Mouse (Mus musculus): ENCODE measurements at regions not wholly inside any gene's neighbourhood (a gene's known extent, or its start where the extent isn't known, plus 50 kb on each side); places are given as distances from the start of the nearest gene placed in this dataset.

DNA sequence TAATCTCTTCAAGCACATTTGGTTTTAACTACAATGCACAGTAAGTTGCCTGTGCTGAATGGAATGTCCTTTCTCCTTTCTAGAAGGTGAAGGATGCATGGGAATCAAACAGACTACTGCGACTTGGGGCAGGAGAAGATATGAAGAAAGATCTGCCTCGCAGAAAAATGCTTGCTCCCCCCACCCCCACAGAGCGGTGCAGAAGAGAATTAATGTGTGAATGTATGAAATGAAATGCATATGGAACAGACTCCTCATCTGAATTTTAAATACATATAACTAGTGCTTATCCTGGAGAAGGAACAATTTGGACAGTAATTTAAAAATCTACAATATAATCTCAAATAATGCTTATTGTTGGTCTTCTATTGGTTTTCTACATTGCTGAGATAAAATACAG, 283.0 kb upstream of the Clnk start:
- Histone ChIP-seq H3K27me3 (replicated peaks) (no peaks in the 10 kb centered on the region), H3K4me1 (no peaks in the 10 kb centered on the region), H3K9me3 (no peaks in the 10 kb centered on the region), H3K36me3 (no peaks in the 10 kb centered on the region), H3K4me2 (no peak overlapping the region), H3K9ac (no peak overlapping the region), H3K4me3 (no peak overlapping the region), H3K27ac (replicated peaks) (no peak overlapping the region)
- ATAC-seq (ENCODE audit: extremely low read depth, insufficient number of reproducible peaks, low FRiP score, low TSS enrichment), result no peak
- WGBS, result 66% methylated on average over 3 of the region's 3 CpGs

DNA sequence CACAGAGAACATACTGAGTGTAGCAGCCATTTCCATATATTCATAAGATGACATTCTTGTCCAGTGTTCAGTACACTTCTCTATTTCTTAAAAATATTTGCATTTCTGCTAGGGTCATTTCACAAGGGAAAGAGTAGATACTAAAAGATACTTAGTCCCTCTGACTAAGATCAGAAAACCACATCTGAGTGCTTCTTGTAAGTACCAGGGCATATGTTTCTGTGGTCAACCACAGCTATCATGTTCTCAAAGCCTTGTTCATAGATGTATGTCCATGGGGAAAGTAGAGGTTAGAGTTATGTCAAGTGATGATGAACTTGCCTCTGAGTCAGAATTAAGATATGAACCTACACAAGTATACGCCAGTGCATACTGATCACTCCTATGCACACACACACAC, 279.2 kb upstream of the Clnk start:
- Histone ChIP-seq H3K27me3 (replicated peaks) (no peaks in the 10 kb centered on the region), H3K4me3 (no peak overlapping the region), H3K9me3 (no peaks in the 10 kb centered on the region), H3K27ac (replicated peaks) (no peak overlapping the region), H3K4me1 (no peaks in the 10 kb centered on the region), H3K9ac (no peak overlapping the region), H3K4me2 (no peak overlapping the region), H3K36me3 (no peaks in the 10 kb centered on the region)
- ATAC-seq (ENCODE audit: extremely low read depth, insufficient number of reproducible peaks, low FRiP score, low TSS enrichment), result no peak
- 86% methylated on average over 1 of the region's 1 CpGs for WGBS

DNA sequence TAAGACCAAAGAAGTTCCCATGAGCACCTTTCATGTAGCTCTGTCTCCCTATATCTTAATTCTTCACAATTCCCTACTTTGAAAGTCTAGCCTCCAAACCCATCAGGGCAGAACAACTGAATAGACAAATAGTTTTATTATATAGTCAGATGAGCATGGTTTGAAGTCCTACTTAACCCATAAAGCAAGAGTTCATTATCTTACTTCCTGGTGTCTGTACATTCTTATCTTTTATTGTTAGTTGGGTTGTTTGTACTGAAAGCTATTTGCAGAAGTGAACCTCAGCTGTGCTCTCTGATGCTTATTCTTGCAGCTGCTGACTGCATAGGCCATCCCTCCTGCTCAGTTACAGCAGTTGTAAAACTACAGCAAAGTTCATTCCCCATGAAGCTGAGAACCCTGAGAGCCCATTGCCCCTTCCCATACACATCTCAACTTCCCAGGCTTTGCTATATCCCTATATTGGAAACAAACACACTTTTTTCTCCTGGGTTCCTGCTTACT, 276.7 kb upstream of the Clnk start:
- Histone ChIP-seq H3K4me1 (no peaks in the 10 kb centered on the region), H3K36me3 (no peaks in the 10 kb centered on the region), H3K9ac (no peak overlapping the region), H3K4me3 (no peak overlapping the region), H3K27me3 (replicated peaks) (no peaks in the 10 kb centered on the region), H3K27ac (replicated peaks) (no peak overlapping the region), H3K4me2 (no peak overlapping the region), H3K9me3 (no peaks in the 10 kb centered on the region)
- ATAC-seq (ENCODE audit: extremely low read depth, insufficient number of reproducible peaks, low FRiP score, low TSS enrichment), result no peak

DNA sequence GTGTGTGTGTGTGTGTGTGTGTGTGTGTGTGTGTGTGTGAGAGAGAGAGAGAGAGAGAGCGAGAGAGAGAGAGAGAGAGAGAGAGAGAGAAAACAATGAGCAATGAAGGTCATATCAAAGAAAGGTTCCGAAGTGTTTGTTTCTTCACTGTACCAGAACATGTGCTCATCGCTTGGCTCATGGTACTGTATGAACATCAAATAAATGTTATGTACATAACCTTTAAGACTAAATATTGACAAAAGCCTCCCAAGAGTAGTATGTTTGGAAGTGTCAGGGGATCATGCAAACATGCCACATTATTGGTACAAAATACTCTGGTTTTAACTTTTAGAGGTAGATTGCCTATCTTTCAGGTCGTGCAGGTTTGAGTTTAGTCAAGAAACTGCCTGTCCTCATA, 275.3 kb upstream of the Clnk start:
- ATAC-seq (ENCODE audit: extremely low read depth, insufficient number of reproducible peaks, low FRiP score, low TSS enrichment), result no peak
- no peaks in the 10 kb centered on the region for H3K4me1 ChIP-seq
- H3K27me3 ChIP-seq (replicated peaks), result no peaks in the 10 kb centered on the region
- H3K4me3 ChIP-seq, result no peak overlapping the region
- H3K9ac ChIP-seq, result no peak overlapping the region
- H3K4me2 ChIP-seq, result no peak overlapping the region
- H3K9me3 ChIP-seq, result no peaks in the 10 kb centered on the region
- H3K36me3 ChIP-seq, result no peaks in the 10 kb centered on the region
- WGBS, result 82% methylated on average over 4 of the region's 4 CpGs
- H3K27ac ChIP-seq (replicated peaks), result no peak overlapping the region

DNA sequence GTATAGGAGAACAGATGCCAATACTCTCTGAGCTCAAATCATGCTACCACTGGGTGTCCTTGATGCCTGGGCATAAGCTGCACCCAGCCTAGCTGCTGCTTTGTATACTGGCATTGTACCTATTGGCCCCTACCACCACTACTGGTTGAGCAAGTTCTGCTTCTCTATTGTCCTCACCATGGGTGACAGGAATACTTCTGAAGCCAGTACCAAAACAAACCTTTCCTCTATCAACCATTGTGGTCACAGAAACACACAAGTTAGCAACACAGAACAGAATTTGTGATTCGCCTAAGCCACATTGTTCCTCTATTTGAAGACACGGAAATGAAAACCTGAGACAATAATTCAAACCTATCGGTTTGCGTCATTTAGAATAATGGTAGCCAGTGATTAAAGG, 274.3 kb upstream of the Clnk start:
- Histone ChIP-seq H3K4me1 (peaks cover 3% of the 10 kb centered on the region; the same call in 1 of the 2 replicates), H3K27ac (replicated peaks) (no peak overlapping the region), H3K4me2 (no peak overlapping the region), H3K9me3 (no peaks in the 10 kb centered on the region), H3K27me3 (replicated peaks) (no peaks in the 10 kb centered on the region), H3K9ac (no peak overlapping the region), H3K36me3 (no peaks in the 10 kb centered on the region), H3K4me3 (no peak overlapping the region)
- 78% methylated on average over 4 of the region's 4 CpGs for WGBS
- ATAC-seq (ENCODE audit: extremely low read depth, insufficient number of reproducible peaks, low FRiP score, low TSS enrichment), result no peak

GRCm38 (mm10) chr5:39145658-39146057, 269.0 kb upstream of the Clnk start:
- H3K27me3 ChIP-seq (replicated peaks), result no peaks in the 10 kb centered on the region
- H3K4me1 ChIP-seq, result peaks cover 26% of the 10 kb centered on the region
- no peaks in the 10 kb centered on the region for H3K36me3 ChIP-seq
- 43% methylated on average over 2 of the region's 2 CpGs for WGBS
- H3K4me2 ChIP-seq, result no peak overlapping the region
- H3K4me3 ChIP-seq, result no peak overlapping the region
- no peak overlapping the region for H3K9ac ChIP-seq
- ATAC-seq (ENCODE audit: extremely low read depth, insufficient number of reproducible peaks, low FRiP score, low TSS enrichment), result no peak
- peak overlapping the region; percentile 45 for H3K27ac ChIP-seq (replicated peaks)
- no peaks in the 10 kb centered on the region for H3K9me3 ChIP-seq

DNA sequence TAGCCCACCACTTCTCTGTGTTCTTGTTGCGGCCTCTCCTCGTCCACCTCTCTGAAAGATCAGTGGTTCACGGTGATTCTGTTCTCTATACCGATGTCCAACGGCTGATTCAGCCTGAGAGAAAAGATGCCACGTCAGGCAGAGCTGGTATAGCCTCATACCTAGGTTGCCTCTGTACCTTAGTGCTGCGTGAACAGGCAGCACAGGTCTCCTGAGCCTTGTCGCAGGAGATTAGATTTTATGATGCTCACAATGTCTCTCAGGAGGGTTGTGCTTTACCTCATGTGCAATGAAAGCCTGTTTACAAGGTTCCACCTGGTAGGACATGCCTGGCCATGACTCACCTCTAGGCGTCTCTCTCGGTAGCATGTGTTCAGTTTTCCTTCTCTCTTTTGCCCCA, 267.6 kb upstream of the Clnk start:
- Histone ChIP-seq H3K9me3 (no peaks in the 10 kb centered on the region), H3K27ac (replicated peaks) (peak overlapping the region; percentile 52)
- no peak for ATAC-seq (ENCODE audit: extremely low read depth, insufficient number of reproducible peaks, low FRiP score, low TSS enrichment)

DNA sequence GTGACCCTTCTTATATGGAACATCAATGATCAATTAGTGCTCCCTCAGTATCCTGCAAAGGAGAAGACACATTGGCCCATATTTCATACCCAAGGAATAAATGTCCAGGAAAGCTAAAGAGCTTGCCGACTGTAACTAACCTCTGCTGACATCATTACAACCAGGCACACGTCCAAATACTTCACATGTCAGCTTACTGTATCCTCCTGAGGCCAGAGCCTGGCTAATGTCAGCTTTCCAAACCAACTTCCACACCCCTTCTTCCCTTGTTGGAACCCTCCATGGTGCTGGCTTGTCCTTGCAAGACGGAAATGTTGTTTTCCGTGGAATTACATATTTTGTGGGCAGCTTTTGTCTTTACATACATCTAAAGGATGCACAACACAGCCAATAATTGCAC, 267.0 kb upstream of the Clnk start:
- no peaks in the 10 kb centered on the region for H3K9me3 ChIP-seq
- no peak for ATAC-seq (ENCODE audit: extremely low read depth, insufficient number of reproducible peaks, low FRiP score, low TSS enrichment)
- WGBS, result 24% methylated on average over 4 of the region's 4 CpGs
- H3K4me2 ChIP-seq, result no peak overlapping the region
- no peak overlapping the region for H3K4me3 ChIP-seq
- no peaks in the 10 kb centered on the region for H3K27me3 ChIP-seq (replicated peaks)
- no peaks in the 10 kb centered on the region for H3K36me3 ChIP-seq
- H3K4me1 ChIP-seq, result peaks cover 34% of the 10 kb centered on the region
- H3K9ac ChIP-seq, result no peak overlapping the region
- H3K27ac ChIP-seq (replicated peaks), result peak overlapping the region; percentile 52; the same call in 1 of the 2 replicates

More for the DNA sequence above, 267.6 kb upstream of the Clnk start:
- Histone ChIP-seq H3K27me3 (replicated peaks) (no peaks in the 10 kb centered on the region), H3K4me1 (peaks cover 34% of the 10 kb centered on the region), H3K9ac (no peak overlapping the region), H3K36me3 (no peaks in the 10 kb centered on the region), H3K4me2 (no peak overlapping the region), H3K4me3 (no peak overlapping the region)
- 83% methylated on average over 10 of the region's 10 CpGs for WGBS

GRCm38 (mm10) chr5:39138375-39138774, 261.8 kb upstream of the Clnk start:
- H3K27me3 ChIP-seq (replicated peaks), result no peaks in the 10 kb centered on the region
- no peak overlapping the region for H3K4me2 ChIP-seq
- H3K4me3 ChIP-seq, result no peak overlapping the region
- 76% methylated on average over 3 of the region's 3 CpGs for WGBS
- peaks cover 15% of the 10 kb centered on the region for H3K4me1 ChIP-seq
- no peak overlapping the region for H3K9ac ChIP-seq
- H3K36me3 ChIP-seq, result no peaks in the 10 kb centered on the region
- ATAC-seq (ENCODE audit: extremely low read depth, insufficient number of reproducible peaks, low FRiP score, low TSS enrichment), result no peak
- no peak overlapping the region for H3K27ac ChIP-seq (replicated peaks)
- no peaks in the 10 kb centered on the region for H3K9me3 ChIP-seq

DNA sequence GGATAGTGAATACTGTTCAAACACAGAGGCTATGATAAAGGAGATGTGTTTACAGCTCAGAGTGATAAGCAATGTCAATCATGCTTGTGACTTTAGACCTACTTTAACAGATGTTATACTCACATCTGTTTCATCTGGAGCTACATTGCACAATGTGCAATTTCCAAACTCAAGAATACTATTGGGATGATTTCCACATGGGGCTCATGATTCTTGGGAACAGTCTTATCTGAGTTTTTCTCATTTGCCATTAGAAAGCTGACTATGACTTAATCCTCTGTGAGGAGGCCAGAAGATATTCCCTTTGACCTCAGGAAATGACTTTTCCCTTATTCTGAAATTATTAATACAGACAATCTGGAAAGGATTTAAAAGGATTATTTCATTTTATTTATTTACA, 252.3 kb upstream of the Clnk start:
- no peak for ATAC-seq (ENCODE audit: extremely low read depth, insufficient number of reproducible peaks, low FRiP score, low TSS enrichment)
- H3K27ac ChIP-seq (replicated peaks), result no peak overlapping the region

GRCm38 (mm10) chr5:39126833-39127232, 250.2 kb upstream of the Clnk start:
- Histone ChIP-seq H3K9ac (no peak overlapping the region), H3K27me3 (replicated peaks) (no peaks in the 10 kb centered on the region), H3K4me1 (no peaks in the 10 kb centered on the region; the same call in 1 of the 2 replicates), H3K9me3 (no peaks in the 10 kb centered on the region), H3K27ac (replicated peaks) (no peak overlapping the region), H3K4me2 (no peak overlapping the region), H3K4me3 (no peak overlapping the region), H3K36me3 (no peaks in the 10 kb centered on the region)
- WGBS, result 80% methylated on average over 4 of the region's 4 CpGs
- ATAC-seq (ENCODE audit: extremely low read depth, insufficient number of reproducible peaks, low FRiP score, low TSS enrichment), result no peak

More for the DNA sequence above, 252.3 kb upstream of the Clnk start:
- Histone ChIP-seq H3K4me3 (no peak overlapping the region), H3K27me3 (replicated peaks) (no peaks in the 10 kb centered on the region), H3K4me1 (no peaks in the 10 kb centered on the region; the same call in 1 of the 2 replicates), H3K9me3 (no peaks in the 10 kb centered on the region), H3K4me2 (no peak overlapping the region), H3K9ac (no peak overlapping the region), H3K36me3 (no peaks in the 10 kb centered on the region)

DNA sequence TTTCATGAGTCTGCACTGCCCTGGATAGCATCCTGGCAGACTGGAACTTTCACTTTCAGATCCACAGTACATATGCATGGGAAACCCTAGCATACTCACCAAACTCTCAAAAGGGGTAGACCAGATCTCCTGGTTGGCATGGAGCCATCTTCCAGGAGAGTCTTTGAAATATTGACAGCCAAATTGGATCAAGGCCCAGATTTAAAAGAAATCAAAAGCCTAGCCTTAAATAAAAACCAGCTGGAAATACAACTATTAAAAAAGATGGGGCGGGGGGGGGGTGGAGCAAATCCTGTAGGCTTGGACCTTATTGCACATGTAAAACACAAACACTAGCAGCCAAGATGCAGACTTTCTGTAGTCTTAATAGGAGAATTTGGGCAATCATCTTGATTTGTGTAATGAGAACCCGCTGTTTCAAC, 249.7 kb upstream of the Clnk start:
- no peak overlapping the region for H3K9ac ChIP-seq
- 62% methylated on average over 2 of the region's 2 CpGs for WGBS
- ATAC-seq (ENCODE audit: extremely low read depth, insufficient number of reproducible peaks, low FRiP score, low TSS enrichment), result no peak

More for the DNA sequence above, 249.7 kb upstream of the Clnk start:
- no peak overlapping the region for H3K4me3 ChIP-seq
- no peak overlapping the region for H3K27ac ChIP-seq (replicated peaks)
- H3K4me1 ChIP-seq, result no peaks in the 10 kb centered on the region; the same call in 1 of the 2 replicates
- no peaks in the 10 kb centered on the region for H3K36me3 ChIP-seq
- H3K9me3 ChIP-seq, result no peaks in the 10 kb centered on the region
- H3K4me2 ChIP-seq, result no peak overlapping the region
- H3K27me3 ChIP-seq (replicated peaks), result no peaks in the 10 kb centered on the region

Data from heart, embryonic 13.5 days (tissue).